Mouse (Mus musculus) thymus, postnatal 25 days (tissue): ENCODE data around the gene Macrod2.

Source experiments
- DNase-seq: peaks from one replicate; pipeline ENCODE4 v3.0.0; 2022

Gene Macrod2

DNA sequence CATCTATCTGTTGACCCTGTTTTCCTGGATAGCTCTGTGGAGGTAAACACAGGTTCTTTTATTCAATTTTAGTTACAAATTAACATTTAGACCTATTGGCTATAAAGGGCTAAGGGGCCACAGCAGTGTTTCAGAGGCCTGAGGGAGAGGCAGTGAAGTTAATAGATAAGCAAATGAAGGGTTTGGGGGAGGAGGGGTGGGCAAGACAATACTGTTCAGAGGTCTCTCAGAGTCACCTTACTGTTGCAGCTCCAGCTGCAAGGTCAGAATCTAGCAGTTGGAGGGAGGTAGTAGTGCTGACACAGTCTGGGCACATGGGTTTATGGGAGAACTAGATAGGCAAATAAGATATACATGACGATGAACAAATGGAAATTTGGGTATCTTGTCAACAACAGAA lies 1156.6 kb downstream of the Macrod2 start:
- DNase-seq: no peak

DNA sequence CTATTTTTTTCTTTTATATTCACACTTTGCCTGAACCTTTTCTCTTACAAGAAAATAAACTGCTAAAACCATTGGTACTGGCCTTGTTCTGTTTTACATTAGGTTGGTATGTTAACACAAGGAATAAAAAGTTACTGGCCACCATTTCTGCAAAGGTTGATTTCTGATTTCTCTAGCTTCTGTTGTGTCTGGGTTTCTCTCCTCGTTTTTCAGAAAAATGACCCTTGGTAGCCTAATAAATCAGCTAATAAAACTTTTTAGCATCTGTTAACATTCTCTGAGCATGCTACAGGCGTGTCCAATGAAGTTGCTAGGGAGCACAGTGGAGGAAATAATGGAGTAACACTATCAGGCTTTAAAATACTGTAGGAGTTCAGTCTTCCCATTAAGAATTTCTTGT lies 1161.6 kb downstream of the Macrod2 start:
- no peak for DNase-seq

DNA sequence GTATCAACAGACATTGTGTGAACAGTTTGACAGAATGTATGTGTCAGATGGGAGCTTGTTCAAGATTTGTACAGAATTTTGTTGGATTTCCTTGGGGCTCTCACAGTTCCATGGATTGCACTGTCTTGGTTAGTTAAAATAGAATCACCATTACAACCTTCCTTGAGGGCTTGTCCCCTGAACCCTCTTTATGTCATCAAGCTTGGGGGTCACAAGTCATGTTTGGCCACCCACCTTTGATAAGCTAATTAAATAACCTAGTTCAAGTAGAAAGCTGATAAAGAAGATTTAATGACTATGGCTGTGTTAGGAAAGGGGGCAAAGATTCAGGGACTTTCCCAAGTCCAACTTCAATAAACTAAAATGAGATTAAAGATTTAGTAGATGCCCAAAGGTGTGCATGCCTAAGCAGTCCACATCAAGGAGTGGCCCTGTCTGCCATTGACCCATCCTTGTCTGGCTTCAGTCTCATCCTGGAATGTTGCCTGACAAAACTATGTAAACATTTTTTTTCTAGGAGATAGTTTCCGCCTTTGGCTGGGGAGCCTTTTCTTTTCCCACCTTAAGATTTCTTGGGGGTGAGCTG lies 1163.2 kb downstream of the Macrod2 start:
- no peak for DNase-seq

DNA sequence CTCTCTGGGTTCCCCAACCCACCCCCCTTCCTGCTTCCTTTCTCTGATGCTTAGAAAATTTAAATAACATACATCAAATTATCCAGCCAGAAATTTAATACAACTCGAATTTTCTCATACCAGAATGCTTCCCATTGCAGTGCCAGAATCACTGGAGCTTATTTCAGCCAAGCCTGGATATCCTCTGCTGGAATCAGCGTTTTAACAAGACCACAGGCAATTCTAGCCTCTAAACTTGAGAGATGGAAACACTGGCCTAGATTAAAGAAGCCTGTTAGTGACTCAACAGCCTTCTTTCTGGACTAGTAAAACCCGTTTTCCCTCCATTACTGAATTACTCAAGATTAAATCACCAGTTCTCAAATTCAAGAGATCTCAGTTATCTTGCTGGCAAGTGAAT lies 1170.9 kb downstream of the Macrod2 start:
- no peak for DNase-seq

DNA sequence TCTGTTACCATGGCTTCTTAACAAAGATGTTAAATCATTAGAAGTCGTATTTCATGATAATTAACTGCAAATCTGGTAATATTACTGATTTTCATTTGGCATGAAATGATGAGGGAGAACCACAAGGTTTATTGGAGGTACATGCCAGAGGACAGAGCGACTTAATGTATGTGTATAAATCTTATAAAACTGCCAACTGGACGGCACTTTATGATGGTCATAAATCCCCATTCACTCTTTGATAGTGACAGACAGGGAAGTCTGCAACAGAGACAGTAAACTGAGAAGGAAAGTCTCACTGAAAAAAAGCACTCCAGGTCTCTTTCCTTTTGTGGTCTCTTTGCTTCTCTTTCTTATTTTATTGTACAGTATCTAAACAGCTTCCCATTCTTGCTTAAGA lies 1176.3 kb downstream of the Macrod2 start:
- DNase-seq: no peak

DNA sequence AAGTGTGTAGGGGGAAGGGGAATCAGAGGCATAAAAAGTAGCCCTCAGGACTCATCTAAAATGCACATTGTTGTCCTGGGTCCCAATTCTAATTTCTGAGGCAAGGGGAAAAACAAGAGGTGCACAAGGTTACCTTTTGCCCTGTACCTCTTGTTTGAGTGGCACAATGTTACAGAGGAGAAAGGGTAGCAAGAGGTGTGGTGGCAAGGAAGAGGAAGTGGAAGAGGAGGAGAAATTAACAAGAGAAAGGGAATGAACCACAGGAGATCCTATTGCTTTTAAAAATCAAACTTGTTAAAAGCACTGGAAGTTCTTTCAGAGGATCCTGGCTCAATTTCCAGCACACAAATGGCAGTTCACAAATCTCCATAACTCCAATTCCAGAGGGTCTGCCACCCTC lies 1183.1 kb downstream of the Macrod2 start:
- DNase-seq: no peak

DNA sequence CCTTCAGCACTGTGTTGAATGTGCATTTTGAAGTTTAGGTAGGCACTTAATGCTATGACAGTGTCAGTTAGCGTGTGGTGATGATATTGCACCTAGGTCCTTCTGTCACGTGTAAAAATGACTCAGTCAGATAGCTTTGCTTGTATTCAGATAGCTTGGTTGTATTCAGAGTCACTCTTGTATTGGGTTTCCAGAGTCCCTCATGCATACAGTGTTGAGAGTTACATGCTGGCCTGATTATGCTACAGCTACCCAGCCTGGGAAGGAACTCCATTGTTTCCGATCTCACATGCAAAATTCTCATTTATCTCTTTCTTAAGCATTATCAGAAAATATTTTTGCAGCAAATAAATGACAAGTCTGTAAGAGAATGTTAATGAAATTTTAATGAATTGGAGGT lies 1187.3 kb downstream of the Macrod2 start:
- DNase-seq: no peak

DNA sequence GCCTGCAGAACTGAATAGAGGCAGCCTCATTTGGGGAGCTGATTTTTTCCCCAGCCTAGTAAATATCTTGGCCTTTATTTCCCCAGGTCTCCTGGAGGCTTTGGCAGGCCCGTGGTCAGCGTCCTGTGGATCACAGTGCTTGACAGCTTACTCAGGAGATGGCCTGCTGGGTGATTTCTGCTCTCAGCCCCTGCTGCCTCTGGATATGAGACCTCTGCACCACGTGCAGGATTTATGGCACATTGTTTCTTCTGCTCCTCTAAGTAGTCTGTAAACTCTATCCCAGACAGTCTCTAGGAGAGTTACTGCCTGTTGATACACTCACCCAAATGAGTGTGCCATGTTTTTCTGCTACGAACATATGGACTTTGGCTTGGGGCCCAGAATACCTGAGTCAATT lies 1187.8 kb downstream of the Macrod2 start:
- no peak for DNase-seq

DNA sequence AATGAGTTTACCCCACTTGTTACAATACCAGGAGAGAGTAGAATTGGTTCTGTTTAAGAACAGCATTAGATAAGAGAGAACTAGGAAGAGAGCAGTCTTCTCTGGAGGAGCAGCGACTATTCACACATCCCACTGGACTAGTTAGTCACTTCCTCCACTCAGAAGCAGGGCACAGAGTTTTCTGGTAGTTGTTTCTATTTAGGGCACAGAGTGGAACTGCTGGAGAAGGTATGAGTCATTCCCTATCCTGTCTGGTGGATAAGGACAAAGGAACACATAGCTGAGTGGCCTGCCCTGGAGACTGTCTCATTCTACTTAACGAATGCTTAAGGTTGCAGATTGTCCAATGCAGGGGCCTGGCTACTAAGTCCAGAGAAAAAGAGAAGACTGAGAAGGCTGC lies 1192.2 kb downstream of the Macrod2 start:
- no peak for DNase-seq

DNA sequence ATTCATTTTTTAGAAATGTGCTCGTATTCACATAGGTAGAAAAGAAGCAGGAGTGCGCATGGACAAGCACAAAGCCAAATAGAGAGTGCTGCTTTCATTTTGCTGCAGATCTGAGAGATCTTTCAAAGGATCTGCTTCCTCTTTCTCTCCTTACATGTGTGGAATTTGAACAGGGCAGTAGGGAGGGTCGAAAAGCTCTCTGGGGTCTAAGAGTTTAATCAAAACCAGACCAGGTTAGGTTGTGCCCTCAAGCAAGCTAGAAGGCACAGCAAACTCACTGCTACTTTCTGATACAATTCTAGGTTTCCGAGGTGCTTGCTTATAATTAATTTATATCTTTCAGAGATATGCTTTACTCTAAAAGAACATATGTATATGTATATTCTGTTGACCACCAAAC lies 1196.2 kb downstream of the Macrod2 start:
- no peak for DNase-seq

DNA sequence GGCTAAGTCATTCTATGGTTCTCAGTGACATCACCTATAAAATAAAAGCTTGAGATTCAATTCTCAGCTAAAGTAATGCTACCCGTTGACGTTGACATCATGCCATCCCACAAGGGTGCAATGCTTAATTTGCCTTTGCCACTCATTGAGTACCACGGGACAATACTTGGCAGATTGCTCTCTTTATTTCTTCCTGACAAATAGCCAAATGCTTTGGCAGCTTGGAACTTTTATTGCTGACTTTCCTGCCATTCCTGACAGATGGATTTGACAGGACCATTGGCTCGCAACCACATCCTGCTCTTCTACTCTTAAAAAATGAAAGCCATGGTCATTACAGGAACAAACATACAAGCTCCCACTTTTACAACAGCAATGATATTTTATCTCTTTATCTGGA lies 1199.7 kb downstream of the Macrod2 start:
- no peak for DNase-seq

DNA sequence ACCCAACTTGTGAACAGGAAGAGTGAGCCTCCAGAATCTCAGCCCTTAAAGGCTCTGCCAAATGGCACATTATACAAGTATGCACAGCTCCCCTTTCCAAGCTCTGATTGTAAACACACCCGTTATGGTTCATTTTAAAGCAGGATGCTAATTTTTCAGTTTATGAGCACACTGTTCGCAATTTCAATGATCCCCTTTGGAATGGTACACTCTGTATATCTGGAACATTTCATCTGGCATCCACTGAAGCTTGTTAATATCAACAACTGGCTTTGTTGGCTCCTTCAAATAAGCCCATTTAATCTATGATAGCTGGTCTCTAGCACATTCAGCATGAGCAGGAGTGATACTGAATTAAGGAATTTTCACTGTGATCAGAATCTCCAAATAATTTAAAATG lies 1222.6 kb downstream of the Macrod2 start:
- no peak for DNase-seq

DNA sequence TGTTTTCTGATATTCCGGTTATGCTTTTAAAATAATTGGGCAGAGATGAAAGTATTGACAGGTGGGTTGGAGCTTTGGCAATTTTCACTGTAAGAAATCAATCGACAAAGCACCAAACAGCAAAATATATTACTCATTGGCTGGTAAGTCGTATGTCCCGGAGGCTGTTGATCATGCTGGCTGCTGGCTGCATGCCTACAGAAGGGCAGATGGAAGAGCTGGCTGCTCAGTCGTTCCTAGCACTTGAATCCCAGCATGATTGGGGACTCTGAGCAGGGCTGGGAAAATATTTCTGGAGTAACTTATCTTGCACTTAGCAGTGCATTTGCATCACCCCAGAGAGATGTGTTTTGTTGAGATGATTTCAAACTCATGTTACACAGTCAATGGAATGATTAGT lies 1223.1 kb downstream of the Macrod2 start:
- no peak for DNase-seq

DNA sequence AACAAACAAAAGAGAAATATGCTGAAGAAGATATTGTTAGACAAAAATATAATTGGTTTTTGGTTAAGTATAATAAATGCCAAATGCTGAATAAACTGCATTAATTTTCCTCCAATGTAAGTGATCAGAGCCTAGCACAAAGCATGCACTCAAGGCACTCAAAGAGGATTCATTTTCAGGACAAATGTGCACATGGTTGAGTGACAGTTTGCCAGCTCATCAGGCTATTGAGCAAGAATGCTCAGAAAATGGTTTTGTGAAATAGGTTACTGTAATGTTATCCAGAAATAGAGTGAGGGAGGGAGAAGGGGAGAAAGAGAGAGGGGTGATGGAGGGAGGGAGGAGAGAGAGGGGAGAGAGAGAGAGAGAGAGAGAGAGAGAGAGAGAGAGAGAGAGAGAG lies 1268.9 kb downstream of the Macrod2 start:
- no peak for DNase-seq

DNA sequence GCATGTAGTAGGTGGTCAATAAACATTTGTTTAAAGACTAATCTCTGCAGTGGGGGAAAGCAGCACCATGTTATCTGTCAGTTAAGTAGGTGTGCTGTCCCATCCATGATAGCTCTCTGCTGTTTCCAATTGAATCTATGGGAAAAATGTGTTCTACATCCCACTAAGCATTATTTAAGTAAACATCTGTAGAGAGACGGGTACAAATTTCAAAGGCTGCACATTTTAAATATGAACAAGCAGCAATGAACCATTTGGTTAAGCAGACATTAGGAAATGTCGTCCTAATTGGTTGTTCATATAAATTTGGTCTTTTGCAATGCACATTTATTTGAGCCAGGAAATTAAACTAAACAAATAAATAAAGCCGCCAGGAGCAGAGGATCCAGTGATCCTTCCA lies 1277.7 kb downstream of the Macrod2 start:
- no peak for DNase-seq

DNA sequence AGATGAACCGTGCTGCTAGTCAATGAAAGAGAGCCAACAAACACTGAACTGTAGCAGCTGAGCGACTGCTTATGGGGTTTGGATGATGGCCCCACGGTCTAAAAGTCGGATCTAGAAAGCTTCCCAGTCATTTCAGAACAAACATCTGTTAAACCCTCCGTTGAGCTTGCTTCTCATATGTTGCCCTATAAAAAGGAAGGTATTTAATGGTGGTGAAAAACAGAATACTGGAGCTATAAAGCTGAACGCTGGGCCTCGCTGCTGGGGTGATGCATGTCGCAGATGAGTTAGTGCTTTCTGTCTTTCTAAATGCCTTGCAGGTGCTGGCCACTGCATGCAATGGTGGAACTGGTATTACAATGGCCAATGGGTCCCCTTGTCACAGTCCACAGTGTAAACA lies 1278.3 kb downstream of the Macrod2 start:
- no peak for DNase-seq

DNA sequence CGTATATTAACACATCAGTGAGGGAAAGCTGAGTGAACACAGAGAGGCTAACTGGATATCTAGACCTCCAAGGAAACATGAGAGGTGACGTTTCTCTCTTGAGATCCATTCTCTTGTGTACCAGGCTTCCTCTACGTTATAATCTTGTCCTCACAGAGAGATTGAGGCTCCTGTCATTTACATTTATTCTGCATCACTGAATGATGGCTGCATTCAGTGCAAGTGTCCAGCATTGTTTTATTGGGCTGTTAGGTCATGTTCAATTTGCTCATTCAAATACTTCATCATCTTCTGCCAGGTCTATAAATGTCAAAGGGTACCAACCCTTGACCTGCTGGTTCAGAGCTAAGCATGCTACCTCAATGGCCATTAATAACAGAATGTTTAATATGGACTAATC lies 1302.4 kb downstream of the Macrod2 start:
- DNase-seq: no peak

DNA sequence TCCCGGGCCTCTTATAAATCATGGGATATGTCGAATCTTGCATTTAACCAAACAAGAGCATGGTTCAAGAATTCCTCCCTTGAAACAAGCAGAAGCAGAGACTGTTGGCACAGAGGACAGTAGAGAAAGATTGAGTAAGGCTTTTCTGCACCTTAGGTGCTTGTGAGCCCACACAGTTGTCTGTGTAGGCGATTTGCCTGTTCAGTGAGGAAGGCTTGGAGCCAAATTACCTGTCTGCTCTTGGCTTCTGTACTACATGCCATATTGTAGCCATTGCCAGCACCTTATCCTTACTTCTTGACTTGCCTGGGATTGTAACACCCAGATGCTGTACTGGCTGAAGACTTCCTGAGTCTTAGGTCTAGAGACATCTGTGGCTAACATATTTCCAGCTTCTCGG lies 1303.2 kb downstream of the Macrod2 start:
- no peak for DNase-seq

DNA sequence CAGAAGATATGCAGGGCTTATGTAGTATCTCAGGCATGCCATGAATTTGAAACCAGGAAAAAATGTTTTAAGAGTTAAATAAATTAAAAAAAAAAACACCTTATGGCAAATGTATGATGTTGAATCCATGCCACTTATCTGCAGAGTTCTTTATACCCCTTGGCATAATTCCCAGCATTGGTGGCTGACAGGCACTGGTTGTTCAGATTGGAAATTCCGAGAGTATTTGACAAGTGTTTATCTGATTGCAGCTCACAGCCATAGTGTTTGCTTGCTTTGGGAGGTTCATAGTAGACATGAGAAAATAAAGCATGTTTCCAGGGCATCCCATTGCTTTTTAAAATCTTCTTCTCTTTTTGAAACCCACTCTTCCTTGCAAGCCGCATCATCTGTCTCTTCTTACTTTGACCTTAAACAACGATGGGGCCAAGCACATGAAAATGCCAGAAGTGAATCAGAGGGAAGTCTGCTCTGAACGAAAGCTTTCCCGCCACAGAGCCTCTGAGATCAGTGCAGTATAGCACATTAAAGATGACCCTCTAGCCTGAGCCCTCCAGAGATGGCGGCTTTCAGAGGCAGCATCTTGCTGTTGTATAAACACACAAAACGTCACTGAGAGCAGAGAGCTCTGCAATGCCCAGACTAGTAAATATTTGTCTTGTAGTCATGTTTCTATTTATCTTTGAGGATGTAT lies 1305.8 kb downstream of the Macrod2 start:
- DNase-seq: no peak

DNA sequence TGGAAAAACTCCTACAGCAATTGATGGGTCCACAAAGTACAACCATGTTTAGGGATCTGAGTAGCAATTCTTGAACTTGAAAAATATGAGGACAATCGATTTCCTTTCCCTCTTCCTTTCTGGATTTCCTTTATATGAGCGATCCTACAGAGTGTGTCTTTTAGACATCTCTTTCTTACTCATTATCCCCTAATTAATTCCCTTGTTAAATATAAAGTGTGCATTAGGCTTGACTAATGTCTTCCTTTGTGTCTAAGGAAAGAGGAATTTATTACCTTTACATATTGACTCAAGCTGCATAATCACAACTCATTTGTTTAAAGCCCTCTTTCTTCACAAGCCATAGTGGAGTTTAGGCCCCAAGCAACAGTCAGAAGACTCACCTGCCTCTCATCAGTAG lies 1316.7 kb downstream of the Macrod2 start:
- DNase-seq: no peak

DNA sequence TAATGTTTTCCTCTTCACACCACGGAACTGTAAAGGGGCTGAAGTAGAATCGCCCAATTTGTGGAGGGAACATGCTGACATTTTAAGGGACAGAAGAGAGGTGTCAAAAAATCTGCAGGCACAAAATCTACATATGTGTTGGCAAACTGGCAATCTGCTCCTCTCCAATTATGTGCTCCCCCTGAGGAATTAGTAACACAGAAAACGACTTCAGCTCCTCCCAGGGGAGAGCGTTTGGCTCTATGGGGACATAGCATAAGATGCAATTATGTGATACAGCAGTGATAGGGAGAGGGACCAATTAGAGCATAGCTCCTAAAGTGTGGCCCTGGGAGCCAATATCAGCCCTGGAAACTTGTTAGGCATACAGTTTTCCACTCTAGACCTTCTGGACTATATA lies 1317.2 kb downstream of the Macrod2 start:
- no peak for DNase-seq

DNA sequence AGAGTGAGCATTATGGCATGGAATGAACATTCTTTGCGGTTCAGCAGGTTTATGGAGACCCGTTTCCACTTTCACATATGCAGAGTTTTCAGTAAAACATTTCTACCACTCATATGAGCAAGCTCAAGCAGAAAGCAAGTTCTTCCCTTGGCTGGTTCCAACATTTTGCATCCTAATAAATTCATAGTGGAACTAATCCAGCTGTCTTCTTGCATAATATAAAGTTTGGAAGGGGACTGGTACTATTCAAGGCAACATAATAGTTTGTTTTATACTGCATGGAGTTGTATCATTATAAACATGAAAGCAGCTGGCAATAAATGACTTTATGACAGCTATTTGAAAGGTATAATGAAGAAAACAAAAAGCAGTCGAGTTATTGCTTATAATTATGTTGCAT lies 1320.0 kb downstream of the Macrod2 start:
- no peak for DNase-seq

DNA sequence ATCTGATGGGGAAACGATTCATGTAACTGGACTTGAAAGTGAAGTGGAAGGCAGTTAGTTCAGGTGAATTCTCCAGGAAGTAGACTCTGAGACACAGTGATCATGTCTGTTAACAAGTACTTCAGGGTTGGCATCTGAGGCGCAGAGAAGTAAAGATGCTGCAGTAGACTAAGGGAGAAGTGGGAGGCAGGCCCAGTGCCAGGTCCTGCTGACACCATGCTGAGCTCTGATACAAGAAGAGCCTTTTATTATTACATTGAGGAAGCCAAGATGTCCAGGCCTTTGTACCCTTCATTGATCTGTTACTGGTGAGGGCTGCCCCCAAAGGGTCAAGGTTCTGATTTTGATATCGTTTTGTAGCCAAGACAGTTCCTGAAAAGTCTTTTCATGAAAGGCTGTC lies 1327.4 kb downstream of the Macrod2 start:
- DNase-seq: no peak

DNA sequence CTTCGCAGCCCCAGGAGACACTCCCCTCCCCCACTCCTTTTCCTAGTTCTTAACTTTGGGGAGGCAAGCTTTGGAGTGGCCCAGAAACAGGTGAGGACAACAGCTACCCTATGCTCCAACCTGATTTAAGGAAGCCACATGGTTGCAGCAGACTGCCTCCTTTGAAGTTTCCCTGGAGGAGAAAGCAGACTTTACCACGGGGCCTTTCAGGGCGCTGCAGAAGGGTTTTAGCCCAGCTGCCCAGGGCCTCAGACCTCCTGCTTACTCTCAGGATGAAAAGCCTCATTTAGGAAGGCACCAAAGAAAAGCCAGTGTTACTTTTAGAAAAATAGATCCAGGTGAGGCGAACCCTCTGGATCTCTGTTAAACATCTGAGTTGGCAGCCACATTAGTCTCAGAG lies 1333.9 kb downstream of the Macrod2 start:
- no peak for DNase-seq

DNA sequence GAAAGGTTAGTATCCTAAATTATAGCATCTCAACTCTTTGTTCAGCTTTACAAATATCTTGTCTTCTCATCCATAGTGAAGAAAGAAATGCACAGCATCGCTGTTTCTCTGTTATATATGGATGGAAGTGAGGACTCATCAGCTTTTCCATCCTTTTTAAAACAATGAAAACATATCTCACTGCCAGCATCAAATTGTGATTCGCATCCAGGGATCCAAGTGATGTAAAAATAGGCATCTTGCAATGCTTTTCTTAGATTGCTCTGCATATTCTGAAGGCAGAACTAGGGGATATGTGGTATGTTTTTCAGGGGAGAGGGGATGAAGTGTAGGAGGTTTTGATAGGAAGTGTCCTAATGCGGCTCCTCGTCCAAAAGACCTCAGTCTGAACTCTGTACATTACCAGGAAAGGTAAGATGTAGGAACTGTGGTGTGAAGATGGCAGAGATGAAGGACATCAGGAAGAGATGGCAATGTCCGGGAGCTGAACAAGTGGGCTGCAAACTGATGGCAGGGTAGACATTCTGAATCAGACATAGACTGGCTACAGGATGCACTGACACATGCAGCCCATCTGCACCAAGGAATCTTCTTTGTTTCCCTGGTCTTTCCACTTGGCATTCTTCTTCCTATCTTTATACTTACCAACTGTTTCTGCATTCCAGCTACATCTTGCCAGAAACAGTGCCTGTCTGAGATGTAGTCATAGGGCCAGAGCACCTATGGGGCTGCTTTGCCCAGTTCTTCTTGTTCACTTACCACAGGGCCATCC lies 1341.8 kb downstream of the Macrod2 start:
- DNase-seq: no peak
